Mouse (Mus musculus) liver, postnatal 0 days (tissue): Measurements from ENCODE around the gene Vasn. TPM values are rescaled to one million over a fixed set of nuclear protein-coding genes. Genes with fewer than 3 reads are reported as not detected.
"Not testable (repeated sequence)": the region's sequence is repeated elsewhere in the genome, so short reads cannot be mapped to it uniquely, and the experiment has no call there.

ENCODE experiments used
- ATAC-seq: fragments of 200-750 bp; cut with Nextera tagmentation; 2 replicates; pipeline ENCODE4 v1.8.0; 2017; ENCODE audit warnings: mild to moderate bottlenecking, moderate library complexity
- DNase-seq: peaks from one replicate; pipeline ENCODE4 v3.0.0-alpha.2; 2016
- H3K27ac ChIP-seq: fragments of 300-500 bp; sonication (generic); 2 replicates; pipeline ENCODE4 v1.5.1; 2014; ENCODE audit warnings: antibody characterized with exemption, moderate library complexity, mild to moderate bottlenecking, low read depth
- H3K27me3 ChIP-seq: fragments of 300-500 bp; sonication (generic); 2 replicates; pipeline ENCODE4 v1.6.1; 2014; ENCODE audit warnings: low read length, control low read depth, mixed read lengths; ENCODE audit not compliant: insufficient read depth
- H3K36me3 ChIP-seq: fragments of 300-500 bp; sonication (generic); replicated peaks from 2 replicates; pipeline ENCODE4 v1.6.1; 2014; ENCODE audit warnings: mild to moderate bottlenecking, control low read depth, low read length, moderate library complexity, mixed read lengths; ENCODE audit not compliant: insufficient read depth
- H3K4me1 ChIP-seq: fragments of 300-500 bp; sonication (generic); 2 replicates; pipeline ENCODE4 v1.6.1; 2014; ENCODE audit warnings: antibody characterized with exemption, mild to moderate bottlenecking, control low read depth; ENCODE audit not compliant: insufficient read depth
- H3K4me2 ChIP-seq: fragments of 300-500 bp; sonication (generic); 2 replicates; pipeline ENCODE4 v1.6.1; 2014; ENCODE audit warnings: low read depth, mild to moderate bottlenecking, low read length, moderate library complexity, mixed read lengths
- H3K4me3 ChIP-seq: fragments of 300-500 bp; sonication (generic); 2 replicates; pipeline ENCODE4 v1.5.1; 2014; ENCODE audit warnings: low read depth, low read length
- H3K9ac ChIP-seq: fragments of 300-500 bp; sonication (generic); replicated peaks from 2 replicates; pipeline ENCODE4 v1.6.1; 2014; ENCODE audit warnings: mild to moderate bottlenecking, moderate library complexity
- H3K9me3 ChIP-seq: fragments of 300-500 bp; sonication (generic); 2 replicates; pipeline ENCODE4 v1.6.1; 2016; ENCODE audit warnings: mild to moderate bottlenecking, control low read depth, low read length, mixed read lengths
- CTCF ChIP-seq: sonication (generic); IDR thresholded peaks from 2 replicates; pipeline ENCODE4 v1.5.1; 2016; ENCODE audit warnings: antibody characterized with exemption, low read depth
- EP300 ChIP-seq: IDR thresholded peaks from 2 replicates; pipeline ENCODE4 v1.6.1; 2016; ENCODE audit warnings: antibody characterized with exemption, low read depth, mild to moderate bottlenecking
- WGBS: fragments of 180-500 bp; shearing (Covaris S2); extraction: QIAGEN DNeasy Blood & Tissue Kit; methylation state at CpG from one replicate; pipeline ENCODE4 v1.1.7; 2014; ENCODE audit not compliant: insufficient replicate concordance; 5-methylcytosine and 5-hydroxymethylcytosine counted together
- polyA plus RNA-seq: library from polyadenylated mRNA; unstranded; fragments of >200 nt; fragmentation: Nextera tagmentation; extraction: Ambion mirVana; gene quantifications from 2 replicates; pipeline ENCODE4 v1.2.1, GENCODE M21; 2015

Vasn gene
- polyA plus RNA-seq, 1 experiment from 2014 or later, result 1.9 TPM

- TF ChIP-seq CTCF, result no peak
- H3K9me3 ChIP-seq, result no peaks in the 10 kb centered on the region
- peaks cover 2% of the 10 kb centered on the region; the same call in 1 of the 2 replicates for H3K4me1 ChIP-seq
- no peak overlapping the region for H3K4me2 ChIP-seq
- H3K36me3 ChIP-seq, result peaks cover 66% of the 10 kb centered on the region
- H3K27ac ChIP-seq, result no peak overlapping the region
- H3K27me3 ChIP-seq, result no peaks in the 10 kb centered on the region
- no peak overlapping the region for H3K4me3 ChIP-seq
- no peak overlapping the region for H3K9ac ChIP-seq
- 72% methylated on average over 5 of the region's 5 CpGs for WGBS
- no peak for DNase-seq
- 0 out of 2 replicates have a peak, but pooled peaks have one; percentile 18 for ATAC-seq
Observed at GRCm38 (mm10) chr16:4670317-4670716, 30.6 kb downstream of the Vasn start.

GRCm38 (mm10) chr16:4674091-4674490 is 34.4 kb downstream of the Vasn start:
- H3K4me2 ChIP-seq, result peak overlapping the region; percentile 10; the same call in 1 of the 2 replicates
- no peaks in the 10 kb centered on the region for H3K9me3 ChIP-seq
- peaks cover 20% of the 10 kb centered on the region for H3K4me1 ChIP-seq
- no peak for ATAC-seq
- no peak for DNase-seq
- H3K36me3 ChIP-seq, result peaks cover 45% of the 10 kb centered on the region
- no peak overlapping the region for H3K9ac ChIP-seq
- 29% methylated on average over 4 of the region's 4 CpGs for WGBS
- H3K4me3 ChIP-seq, result no peak overlapping the region
- H3K27me3 ChIP-seq, result no peaks in the 10 kb centered on the region
- TF ChIP-seq CTCF, result no peak
- TF ChIP-seq EP300, result peak; percentile 60; the same call in 1 of the 2 replicates
- H3K27ac ChIP-seq, result peak overlapping the region; percentile 69

GRCm38 (mm10) chr16:4676836-4677235 is 37.1 kb downstream of the Vasn start:
- ATAC-seq (no peak), DNase-seq (no peak)
- Histone ChIP-seq H3K4me2 (no peak overlapping the region), H3K27me3 (no peaks in the 10 kb centered on the region), H3K9me3 (no peaks in the 10 kb centered on the region), H3K9ac (no peak overlapping the region), H3K36me3 (peaks cover 36% of the 10 kb centered on the region), H3K27ac (no peak overlapping the region), H3K4me3 (no peak overlapping the region), H3K4me1 (peaks cover 23% of the 10 kb centered on the region)
- WGBS, result 87% methylated on average over 5 of the region's 5 CpGs
- no peak for TF ChIP-seq EP300
- no peak for TF ChIP-seq CTCF

- no peak for DNase-seq
- no peaks in the 10 kb centered on the region for H3K27me3 ChIP-seq
- peak overlapping the region; percentile 93 for H3K4me2 ChIP-seq
- H3K4me1 ChIP-seq, result peaks cover 29% of the 10 kb centered on the region
- peak overlapping the region; percentile 70 for H3K4me3 ChIP-seq
- TF ChIP-seq EP300 (no peak), CTCF (no peak)
- H3K9me3 ChIP-seq, result no peaks in the 10 kb centered on the region
- 59% methylated on average over 5 of the region's 5 CpGs for WGBS
- no peak for ATAC-seq
- peaks cover 29% of the 10 kb centered on the region for H3K36me3 ChIP-seq
- H3K9ac ChIP-seq, result peak overlapping the region; percentile 72
- H3K27ac ChIP-seq, result peak overlapping the region; percentile 70
Observed at GRCm38 (mm10) chr16:4678080-4678479, 38.3 kb downstream of the Vasn start.

- Histone ChIP-seq H3K4me1 (peaks cover 34% of the 10 kb centered on the region), H3K4me3 (peak within 1 kb of the TSS; percentile 70), H3K9ac (peak within 1 kb of the TSS; percentile 72), H3K27ac (peak within 1 kb of the TSS; percentile 70), H3K4me2 (peak within 1 kb of the TSS; percentile 93), H3K36me3 (peaks cover 19% of the 10 kb centered on the region), H3K9me3 (no peaks in the 10 kb centered on the region), H3K27me3 (no peaks in the 10 kb centered on the region)
- TF ChIP-seq EP300 (no peak), CTCF (no peak)
- peak; percentile 83 for ATAC-seq
- peak; percentile 95 for DNase-seq
- WGBS, result under 1% methylated on average over 47 of the region's 47 CpGs
Observed at GRCm38 (mm10) chr16:4679121-4680018, 39.6 kb downstream of the Vasn start, which contains the start of gene Coro7. Gene Coro7 (minus strand): TSS chr16:4679777.

- H3K4me1 ChIP-seq, result peaks cover 33% of the 10 kb centered on the region
- not testable (repeated sequence) for H3K9ac ChIP-seq
Observed at GRCm38 (mm10) chr16:4680922-4681455, 41.2 kb downstream of the Vasn start.

More at GRCm38 (mm10) chr16:4680922-4681455, 41.2 kb downstream of the Vasn start:
- H3K27ac ChIP-seq, H3K4me2 ChIP-seq, H3K27me3 ChIP-seq, H3K9me3 ChIP-seq, H3K36me3 ChIP-seq, H3K4me3 ChIP-seq, DNase-seq, ATAC-seq: not testable (repeated sequence)
- 65% methylated on average over 3 of the region's 3 CpGs for WGBS
